In the genomic region with DNA sequence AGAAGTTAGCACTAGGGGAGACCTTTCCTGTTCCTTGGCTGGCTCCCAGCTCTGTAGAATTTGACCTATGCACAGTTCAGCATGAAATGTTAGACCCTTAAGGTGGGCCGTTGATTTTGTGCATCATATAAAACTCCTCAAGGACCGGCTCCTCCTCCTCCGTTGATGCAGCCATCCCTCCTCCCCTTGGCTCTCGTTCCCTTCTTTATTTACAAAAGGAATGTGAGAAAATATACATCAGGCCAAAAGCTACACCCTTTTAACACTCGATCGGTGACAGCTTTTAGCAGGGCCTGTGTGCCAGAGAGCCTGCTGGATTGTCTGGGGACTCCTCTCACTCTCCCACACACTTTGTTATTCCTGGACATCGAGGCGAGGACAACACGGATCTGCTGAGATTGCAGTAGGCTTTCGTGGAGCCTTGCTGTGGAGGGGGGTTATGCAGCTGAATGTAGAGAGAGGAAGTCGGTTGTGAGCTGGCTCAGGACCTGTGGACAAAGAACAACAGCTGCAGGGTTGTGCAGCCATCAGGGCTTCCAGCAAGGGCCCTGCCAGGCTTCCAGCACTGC, we compare ENCODE assay signal across 9 mouse cellular contexts. TPM values are rescaled to one million over a fixed set of nuclear protein-coding genes. Genes with fewer than 3 reads are reported as not detected.
A peak's percentile ranks its signal among the peaks of the same experiment; 100 is the strongest.
DNase-seq lines count a peak whose midpoint lies in the region; ATAC-seq and TF ChIP-seq lines count a peak whose summit lies in the region.
"Had no signal": no experiment of that assay in that cellular context is flagged by ENCODE, and none has a peak within 500 bp of the region (broad histone marks: within the 10 kb centered on the region; RNA-seq: fewer than 3 reads in every experiment).

No protein-coding gene starts in this region.

- no peak for TF ChIP-seq POLR2A in olfactory bulb, adult 2 months (IDR thresholded peaks at IDR 0.05; ENCODE audit: insufficient read depth, low read depth, low read length)

- no peaks in the 10 kb centered on the region for H3K27me3 ChIP-seq in hindbrain, embryonic 14.5 days (ENCODE audit: control insufficient read depth, insufficient read depth, low read length)

- no peak overlapping the region for H3K9ac ChIP-seq in hindbrain, embryonic 14.5 days
- H3K9ac ChIP-seq: liver, embryonic 14.5 days had no signal

- H3K4me1 ChIP-seq in hindbrain, embryonic 14.5 days (replicated peaks; ENCODE audit: control insufficient read depth, insufficient read depth, low read length) = peaks cover 9% of the 10 kb centered on the region; the same call in 1 of the 2 replicates
- H3K4me1 ChIP-seq in olfactory bulb, adult 2 months (ENCODE audit: control insufficient read depth, insufficient read depth, low read length) = peaks cover 10% of the 10 kb centered on the region

- DNase-seq in gastrocnemius, adult 18-20 months (ENCODE audit: low spot score) = peak; percentile 20
- DNase-seq in gastrocnemius, adult 8-10 months (ENCODE audit: low spot score in 2 of 2) = no peak
- DNase-seq in frontal cortex, postnatal 36 days (ENCODE audit: low spot score in 2 of 2) = peak; percentile 57 to 68
- DNase-seq in hindbrain, embryonic 14.5 days (ENCODE audit: low spot score) = no peak
- peak; percentile 53 to 74 for DNase-seq in left cerebral cortex, adult 18-20 months (ENCODE audit: low spot score in 2 of 2)
- no peak for DNase-seq in spleen, adult 18-20 months
- DNase-seq in cerebellum, adult 9-11 months = no peak

- no peaks in the 10 kb centered on the region for H3K9me3 ChIP-seq in hindbrain, embryonic 14.5 days (ENCODE audit: control insufficient read depth, low read length)

- H3K36me3 ChIP-seq in hindbrain, embryonic 14.5 days (replicated peaks; ENCODE audit: control insufficient read depth, insufficient read depth) = peaks cover 47% of the 10 kb centered on the region

- H3K4me2 ChIP-seq in hindbrain, embryonic 14.5 days (replicated peaks) = no peak overlapping the region

- ATAC-seq in hindbrain, embryonic 14.5 days (ENCODE audit: low FRiP score) = no peak

- no peak overlapping the region for H3K4me3 ChIP-seq in hindbrain, embryonic 14.5 days (replicated peaks; ENCODE audit: low read length)
- no peak overlapping the region for H3K4me3 ChIP-seq in olfactory bulb, adult 2 months (ENCODE audit: insufficient read depth, low read depth, low read length)

- TF ChIP-seq CTCF in olfactory bulb, adult 2 months (IDR thresholded peaks at IDR 0.05; ENCODE audit: insufficient read depth, low read depth, low read length) = no peak

- WGBS in hindbrain, embryonic 14.5 days = 61% methylated on average over 11 of the region's 11 CpGs
- 16% methylated on average over 11 of the region's 11 CpGs for whole genome bisulfite sequencing in olfactory bulb, adult 2 months

- H3K27ac ChIP-seq in hindbrain, embryonic 14.5 days = peak overlapping the region; percentile 27
- H3K27ac ChIP-seq in olfactory bulb, adult 2 months (ENCODE audit: insufficient read depth, low read depth, low read length) = peak overlapping the region; percentile 43; the same call in 1 of the 2 replicates
- H3K27ac ChIP-seq: liver, embryonic 14.5 days had no signal

RNA-seq across cellular contexts. Expression of gene Gm45521, which starts 56.5 kb away (rescaled TPM):
- not detected for total RNA-seq in gastrocnemius, adult 18-20 months (2021)
- total RNA-seq in gastrocnemius, adult 8-10 months (2022) = not detected
- 0.44 and 0.51 TPM in 2 replicates for polyA plus RNA-seq in hindbrain, embryonic 14.5 days (2014; fragmentation: Nextera tagmentation; extraction: Ambion mirVana)
- total RNA-seq in left cerebral cortex, adult 18-20 months (2021) = not detected
- polyA plus RNA-seq in olfactory bulb, adult 2 months (2012; ENCODE audit: insufficient read depth, insufficient read length, low replicate concordance, missing spikeins) = not detected in 2 replicates
- polyA plus RNA-seq: liver, embryonic 14.5 days had no signal

Comparison
In these comparisons a context has a peak if more than half of its experiments do, and no peak if none do; other contexts are left out.
1. DNase-seq: peak in gastrocnemius, adult 18-20 months (single experiment), frontal cortex, postnatal 36 days (2 of 2) and left cerebral cortex, adult 18-20 months (2 of 2); none in gastrocnemius, adult 8-10 months (0 of 2), hindbrain, embryonic 14.5 days (single experiment), spleen, adult 18-20 months (0 of 2) and cerebellum, adult 9-11 months (single experiment).